Mouse (Mus musculus): Measurements from ENCODE around the gene Pon1.
"Not testable (repeated sequence)": the region's sequence is repeated elsewhere in the genome, so short reads cannot be mapped to it uniquely, and the experiment has no call there.

Pon1 gene

DNA sequence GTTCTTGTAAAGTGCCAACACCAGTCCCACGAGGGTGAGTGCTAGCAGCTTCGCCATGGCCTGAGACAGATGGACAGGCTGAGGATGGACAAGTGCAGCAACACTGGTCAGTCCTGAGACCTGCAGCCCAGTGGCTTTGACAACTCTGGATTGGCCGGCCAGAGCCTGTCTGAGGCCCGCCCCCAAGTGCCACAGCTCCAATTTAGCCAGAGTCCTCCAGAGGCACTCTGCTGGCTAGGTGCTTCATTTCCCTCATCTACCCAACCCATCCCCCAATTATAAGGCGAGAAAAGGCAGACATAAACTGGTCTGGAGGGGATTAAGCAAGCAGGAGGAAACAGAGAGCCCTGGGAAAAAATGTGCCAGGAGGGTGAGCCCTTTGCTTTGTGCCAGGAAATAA, at the start of gene Pon1:
TSS of gene Pon1 (minus strand) at position 254 of the 400 bp plus-strand sequence.
- DNase-seq (ENCODE audit: low spot score in 2 of 2) = no peak

GRCm38 (mm10) chr6:5238799-5239198, 45.1 kb upstream of the Pon1 start:
- DNase-seq (ENCODE audit: low spot score in 2 of 2) = no peak

DNA sequence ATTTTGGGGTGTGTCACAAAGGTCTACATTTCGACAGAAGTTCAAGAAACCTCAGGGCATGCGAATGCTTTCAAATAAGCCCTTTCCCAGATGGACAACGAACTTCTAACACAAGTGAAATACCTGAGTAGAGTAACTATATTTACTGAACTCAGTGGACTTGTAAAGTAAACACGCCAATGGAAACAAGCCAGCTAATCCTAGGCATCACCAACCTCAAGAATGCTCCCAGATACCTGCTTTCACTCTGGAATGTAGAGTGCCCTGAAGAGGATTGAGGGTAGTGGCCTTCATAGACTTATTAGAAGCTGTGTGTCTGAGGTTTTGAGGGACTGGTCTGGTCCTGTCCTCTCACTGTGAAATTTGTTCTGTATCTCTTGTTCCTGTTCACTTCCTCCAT, 43.8 kb upstream of the Pon1 start:
- no peak for DNase-seq (ENCODE audit: low spot score in 2 of 2)

DNA sequence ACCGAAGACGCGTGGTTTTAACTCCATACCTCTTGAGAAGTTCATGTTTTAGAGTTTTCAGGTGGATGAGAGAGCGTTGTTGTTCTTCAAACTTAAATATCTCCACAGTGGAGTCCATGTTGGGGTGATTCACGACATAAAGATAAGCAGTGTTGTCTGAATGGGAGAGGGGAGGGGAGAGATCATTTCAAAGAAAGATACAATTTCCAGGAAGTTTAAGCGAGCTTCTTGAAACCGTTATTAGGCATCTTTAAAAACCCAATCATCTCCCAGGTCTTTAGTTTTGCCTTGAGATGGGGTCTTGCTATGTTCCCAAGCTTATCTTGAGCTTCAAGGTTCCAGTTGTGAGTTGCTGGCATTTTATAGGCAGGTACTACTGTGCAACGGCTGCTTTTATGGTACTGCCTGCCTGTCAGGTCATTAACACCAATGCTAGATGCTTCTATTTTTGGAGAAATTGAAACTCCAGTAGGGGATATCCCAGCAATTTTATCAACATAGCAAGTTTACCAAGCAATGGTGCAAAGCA, 43.2 kb upstream of the Pon1 start:
- DNase-seq (ENCODE audit: low spot score in 2 of 2) = no peak

DNA sequence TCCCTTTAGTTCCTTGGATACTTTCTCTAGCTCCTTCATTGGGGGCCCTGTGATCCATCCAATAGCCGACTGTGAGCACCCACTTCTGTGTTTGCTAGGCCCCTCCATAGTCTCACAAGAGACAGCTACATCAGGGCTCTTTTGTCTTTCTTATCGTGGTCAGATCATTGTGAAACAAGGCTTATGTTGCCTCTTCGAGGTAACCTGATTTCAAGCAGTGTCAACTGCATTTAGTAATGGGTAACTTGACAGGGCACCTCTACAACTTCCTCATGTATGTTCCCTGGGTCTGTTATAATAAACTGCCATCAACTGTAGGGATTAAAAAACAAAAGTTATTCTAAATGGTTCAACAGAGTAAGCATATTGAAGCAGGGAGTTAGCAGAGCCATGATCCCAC, 40.8 kb upstream of the Pon1 start:
- DNase-seq (ENCODE audit: low spot score in 2 of 2) = no peak

DNA sequence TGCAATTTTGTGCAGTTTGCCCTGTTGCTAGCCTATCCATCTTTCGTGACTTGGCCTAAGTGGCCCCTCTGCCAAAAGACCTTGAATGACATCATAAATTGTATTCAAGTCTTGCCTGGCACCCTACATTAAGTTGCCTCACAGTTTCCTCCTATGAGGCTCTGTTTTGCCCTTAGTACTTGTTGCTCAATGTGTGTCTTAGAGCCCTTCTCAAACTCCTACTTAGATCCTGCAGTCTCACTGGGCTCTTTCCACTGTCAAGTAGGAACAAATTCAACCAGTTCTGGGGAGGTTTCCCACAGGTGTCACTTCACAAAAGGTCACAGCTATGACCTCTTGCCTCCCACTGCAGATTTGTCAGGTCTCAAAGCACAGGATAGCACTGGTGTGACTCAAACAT, 40.1 kb upstream of the Pon1 start:
- no peak for DNase-seq (ENCODE audit: low spot score in 2 of 2)

- DNase-seq (ENCODE audit: low spot score in 2 of 2) = no peak
Measured at GRCm38 (mm10) chr6:5232022-5232421, 38.3 kb upstream of the Pon1 start.

DNA sequence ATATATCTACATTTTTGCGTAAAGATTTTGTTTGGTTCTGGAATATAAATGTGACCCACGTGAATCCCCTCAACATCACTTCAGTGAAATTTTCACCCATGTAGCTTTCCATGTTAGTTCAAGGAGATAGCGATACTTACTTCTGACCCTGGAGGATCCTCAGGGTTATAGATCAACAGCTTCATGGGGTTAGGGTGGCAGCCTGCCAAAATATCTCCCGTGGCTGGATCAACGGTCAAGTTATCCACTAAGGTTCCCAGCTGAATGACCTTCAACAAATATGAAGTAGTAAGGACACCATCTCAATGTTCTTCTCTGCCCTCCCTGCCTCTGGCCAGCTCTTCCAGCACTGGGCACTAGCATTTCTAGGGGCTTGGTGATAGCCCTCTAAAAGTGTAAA, 36.5 kb upstream of the Pon1 start:
- no peak for DNase-seq (ENCODE audit: low spot score in 2 of 2)

DNA sequence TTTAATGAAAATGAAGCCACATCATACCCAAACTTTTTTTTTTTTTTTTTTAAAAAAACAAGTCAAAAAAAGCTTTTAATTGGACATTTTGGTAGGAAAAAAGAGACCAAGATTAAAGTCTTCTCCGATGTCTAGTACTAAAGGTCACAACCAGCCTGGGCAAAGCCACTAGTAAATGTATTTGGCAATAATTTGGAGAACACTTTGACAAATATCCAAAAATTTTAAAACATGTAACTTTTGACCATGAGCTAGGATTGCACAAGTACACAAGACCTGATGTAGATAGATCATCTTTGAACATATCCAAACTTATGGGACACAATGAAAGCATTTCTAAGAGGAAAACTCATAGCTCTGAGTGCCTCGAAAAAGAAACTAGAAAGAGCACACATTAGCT, 29.8 kb upstream of the Pon1 start:
- DNase-seq (ENCODE audit: low spot score in 2 of 2) = not testable (repeated sequence)

GRCm38 (mm10) chr6:5222080-5222479, 28.3 kb upstream of the Pon1 start:
- no peak for DNase-seq (ENCODE audit: low spot score in 2 of 2)

DNA sequence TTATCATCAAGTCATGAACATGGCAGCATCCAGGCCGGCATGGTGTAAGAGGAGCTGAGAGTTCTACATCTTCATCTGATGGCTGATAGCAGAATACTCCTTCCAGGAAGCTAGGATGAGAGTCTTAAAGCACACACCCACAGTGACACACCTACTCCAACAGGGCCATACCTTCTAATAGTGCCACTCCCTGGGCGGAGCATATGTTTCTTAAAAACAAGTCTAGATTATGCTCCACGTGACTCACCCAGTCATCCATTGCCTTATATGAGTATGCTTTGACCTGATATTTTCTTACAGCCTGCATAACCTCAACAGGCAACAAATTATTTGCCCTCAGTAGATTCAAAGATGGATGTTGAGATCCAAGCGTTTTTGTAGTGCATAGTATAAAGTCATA, 24.4 kb upstream of the Pon1 start:
- DNase-seq (ENCODE audit: low spot score in 2 of 2) = no peak

DNA sequence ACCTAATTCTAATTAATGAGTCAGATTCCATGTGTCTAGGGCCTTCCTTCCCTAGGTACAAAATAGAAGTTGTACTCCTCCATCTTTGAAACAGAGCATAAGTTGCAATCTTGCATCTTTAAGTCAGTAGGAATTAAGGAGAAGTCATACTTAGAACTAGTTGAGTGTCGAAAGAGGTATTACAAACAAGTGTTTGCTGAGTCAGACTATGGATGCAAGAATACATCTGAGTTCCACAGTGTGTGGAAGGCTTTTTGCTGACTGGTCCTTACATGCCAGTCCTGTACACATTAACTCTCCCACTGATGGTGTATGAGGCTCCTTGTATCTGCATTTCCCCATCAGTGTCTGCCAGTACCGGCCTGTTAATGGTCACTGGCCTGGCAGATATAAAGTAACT, 14.1 kb upstream of the Pon1 start:
- no peak for DNase-seq (ENCODE audit: low spot score in 2 of 2)

DNA sequence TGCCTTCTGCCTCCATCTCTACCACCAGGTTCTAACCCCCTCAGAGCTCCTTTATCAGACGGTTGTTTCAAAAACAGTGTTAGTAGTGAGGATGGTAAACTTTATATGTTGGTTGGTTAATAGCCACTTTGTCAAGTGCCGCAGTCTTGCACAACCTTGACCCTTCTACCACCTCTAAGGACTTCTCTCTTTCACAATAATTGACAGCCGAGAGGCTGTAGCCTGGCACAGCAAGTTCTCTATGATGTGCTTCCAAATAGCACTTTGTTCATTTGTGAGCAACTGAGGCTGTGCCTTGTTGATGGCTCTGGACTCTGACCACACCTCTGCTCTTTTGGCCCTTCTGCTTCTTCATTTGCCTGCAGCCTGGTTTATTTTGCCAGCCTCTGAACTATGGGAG, 6.2 kb upstream of the Pon1 start:
- DNase-seq (ENCODE audit: low spot score in 2 of 2) = no peak

GRCm38 (mm10) chr6:5199376-5199905, 5.7 kb upstream of the Pon1 start:
- DNase-seq (ENCODE audit: low spot score in 2 of 2) = no peak

- no peak for DNase-seq (ENCODE audit: low spot score in 2 of 2)
Measured at GRCm38 (mm10) chr6:5198590-5198989, 4.8 kb upstream of the Pon1 start.

GRCm38 (mm10) chr6:5190761-5191160, 3.0 kb downstream of the Pon1 start:
- no peak for DNase-seq (ENCODE audit: low spot score in 2 of 2)

DNA sequence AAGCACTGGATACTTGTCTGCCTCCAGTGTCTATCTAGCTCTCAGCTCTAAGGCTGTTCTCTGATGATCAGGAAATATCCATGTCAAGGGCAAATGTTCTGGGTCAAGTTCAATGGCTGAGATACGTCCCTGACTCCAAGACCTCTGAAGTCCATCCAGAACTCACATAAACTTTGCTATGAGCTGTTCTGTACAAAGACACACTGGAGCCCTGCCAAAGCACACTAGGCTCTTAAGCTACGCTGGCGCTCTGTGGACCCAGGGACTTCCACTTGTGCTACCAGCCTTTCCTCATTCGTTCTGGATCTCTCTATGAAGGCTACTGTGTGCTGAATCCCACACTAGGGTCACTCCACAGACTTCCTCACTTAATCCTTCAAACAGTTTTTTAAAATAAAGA, 4.2 kb downstream of the Pon1 start:
- DNase-seq (ENCODE audit: low spot score in 2 of 2) = no peak

DNA sequence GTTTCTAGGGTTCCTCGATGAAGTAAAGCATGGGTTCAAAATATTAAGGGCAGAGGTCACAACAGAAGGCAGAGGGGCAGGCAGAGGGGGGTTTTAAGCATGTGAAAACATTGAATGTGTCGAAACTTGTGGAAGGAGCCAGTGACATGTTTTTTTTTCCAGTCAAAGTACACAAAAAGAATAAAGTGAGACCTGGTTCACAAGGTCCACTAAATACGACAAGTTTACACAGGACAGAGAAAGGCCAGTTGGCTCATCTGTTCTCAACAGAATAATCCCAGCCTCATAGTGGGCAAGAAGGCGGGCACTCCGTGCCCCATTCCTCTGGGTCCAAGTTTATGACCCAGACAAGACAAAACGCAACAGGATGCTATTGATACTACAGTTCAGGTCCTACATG, 4.8 kb downstream of the Pon1 start:
- no peak for DNase-seq (ENCODE audit: low spot score in 2 of 2)

GRCm38 (mm10) chr6:5188036-5188435, 5.7 kb downstream of the Pon1 start:
- DNase-seq (ENCODE audit: low spot score in 2 of 2) = no peak

GRCm38 (mm10) chr6:5187586-5187985, 6.2 kb downstream of the Pon1 start:
- no peak for DNase-seq (ENCODE audit: low spot score in 2 of 2)

DNA sequence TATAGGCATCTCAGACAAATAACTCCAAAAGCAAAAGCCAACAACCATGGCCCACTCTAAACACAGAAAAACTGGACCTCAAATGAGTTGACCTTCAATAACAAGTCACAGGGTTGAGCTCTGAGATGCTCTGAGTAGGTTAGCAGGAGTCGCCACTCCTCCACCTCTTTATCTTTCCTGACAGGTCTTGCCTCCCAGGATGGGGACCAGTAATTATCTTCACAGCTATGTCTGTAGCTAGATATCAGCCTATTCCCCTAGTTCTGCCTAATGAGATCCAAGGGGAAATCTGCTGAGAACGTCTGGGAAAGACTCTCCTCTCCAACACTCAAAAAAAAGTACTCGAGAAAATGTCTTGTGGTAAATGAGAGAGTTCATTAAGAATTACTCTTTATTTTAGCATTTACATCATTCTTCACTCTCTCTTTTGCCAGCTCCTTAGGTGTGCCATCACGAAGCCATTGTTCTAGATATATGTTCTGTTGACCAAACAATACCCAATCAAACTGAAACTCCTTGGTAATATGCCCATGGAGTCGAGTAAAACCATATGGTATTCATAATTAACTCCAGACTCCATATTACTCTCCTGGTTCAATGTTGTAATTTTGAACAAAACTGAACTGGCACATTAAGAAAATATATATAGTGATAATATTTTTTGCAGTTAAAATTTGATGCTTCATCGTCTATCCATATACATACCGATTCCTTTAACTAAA, 7.4 kb downstream of the Pon1 start:
- DNase-seq (ENCODE audit: low spot score in 2 of 2) = no peak

DNA sequence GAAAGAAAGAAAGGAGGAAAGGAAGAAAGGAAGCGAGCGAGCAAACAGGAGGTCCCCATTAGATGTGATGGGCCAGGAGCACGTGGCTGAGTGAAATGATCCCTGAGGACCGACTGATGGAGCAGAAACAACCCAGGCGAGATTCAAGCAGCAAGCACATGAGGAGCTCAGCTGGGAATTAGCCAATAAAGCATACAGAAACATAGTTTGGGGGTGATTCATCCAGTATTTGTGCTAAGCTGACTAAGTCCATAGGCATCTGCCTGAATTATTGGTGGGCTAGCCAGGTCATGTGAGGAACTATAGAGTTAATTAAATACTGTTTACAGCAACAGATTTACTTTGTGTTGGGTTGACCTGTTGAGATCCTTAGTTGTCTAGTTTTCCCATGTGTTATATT, 13.1 kb downstream of the Pon1 start:
- no peak for DNase-seq (ENCODE audit: low spot score in 2 of 2)

DNA sequence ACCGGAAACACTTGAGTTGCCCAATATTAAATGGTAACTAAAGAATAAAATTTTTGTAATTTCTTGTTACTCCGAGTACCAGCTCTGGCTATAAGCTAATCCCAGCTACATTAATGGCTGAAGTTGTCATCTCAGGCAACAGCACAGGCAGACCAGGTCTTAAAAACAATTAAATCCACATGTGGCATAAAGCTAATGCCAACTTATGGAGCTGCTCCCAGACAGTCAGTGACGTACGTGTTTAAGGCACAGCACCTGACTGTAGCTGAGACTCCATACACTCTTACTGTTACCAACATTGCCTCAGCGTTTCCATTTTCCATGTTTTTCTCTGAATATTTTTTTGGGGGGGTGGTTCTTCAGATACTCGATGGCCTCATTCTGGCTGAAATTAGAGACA, 14.6 kb downstream of the Pon1 start:
- DNase-seq (ENCODE audit: low spot score in 2 of 2) = no peak

Measured in frontal cortex, postnatal 36 days (tissue).